Mouse (Mus musculus) large intestine, adult 2 months (tissue): ENCODE measurements around the gene Zmym1. TPM values are rescaled to one million over a fixed set of nuclear protein-coding genes. Genes with fewer than 3 reads are reported as not detected.

ENCODE experiments used
- polyA plus RNA-seq: library from polyadenylated mRNA; depleted of rRNA; stranded (reverse); fragments of >200 nt; gene quantifications from 2 replicates; pipeline ENCODE4 v1.2.3, GENCODE M21; 2012; rRNA removed

The Zmym1 gene
- polyA plus RNA-seq, 1 experiment, result 1.1 TPM

Other genes with a start within 250 kb of the Zmym1 start
- 1.8 and 2.9 TPM in 2 replicates for gene Zmym4, start 93.0 kb downstream of the Zmym1 start, polyA plus RNA-seq
- gene Sfpq, start 39.8 kb downstream of the Zmym1 start, polyA plus RNA-seq, result 13.4 and 23.3 TPM in 2 replicates
- gene Zmym6, start 16.2 kb upstream of the Zmym1 start, polyA plus RNA-seq, result 2.1 and 3.1 TPM in 2 replicates
- gene Tmem35b, start 62.5 kb upstream of the Zmym1 start, polyA plus RNA-seq, result 14.8 and 16.4 TPM in 2 replicates
- gene Dlgap3, start 108.1 kb upstream of the Zmym1 start, polyA plus RNA-seq, result 0.22 and 0.32 TPM in 2 replicates
- 19.0 and 19.7 TPM in 2 replicates for gene Smim12, start 182.6 kb upstream of the Zmym1 start, polyA plus RNA-seq